Mouse (Mus musculus): ENCODE results near the gene Mecom.

Gene Mecom

GRCm38 (mm10) chr3:30101146-30101545 lies 446.7 kb downstream of the Mecom start:
- no peak for DNase-seq (ENCODE audit: low spot score in 2 of 2)

GRCm38 (mm10) chr3:30097713-30098112 lies 450.1 kb downstream of the Mecom start:
- no peak for DNase-seq (ENCODE audit: low spot score in 2 of 2)

- no peak for DNase-seq (ENCODE audit: low spot score in 2 of 2)
Observed at GRCm38 (mm10) chr3:30097129-30097528, 450.7 kb downstream of the Mecom start.

GRCm38 (mm10) chr3:30093005-30093404 lies 454.8 kb downstream of the Mecom start:
- no peak for DNase-seq (ENCODE audit: low spot score in 2 of 2)

- DNase-seq (ENCODE audit: low spot score in 2 of 2): no peak
Observed at GRCm38 (mm10) chr3:30092481-30092880, 455.3 kb downstream of the Mecom start.

GRCm38 (mm10) chr3:30091860-30092259 lies 455.9 kb downstream of the Mecom start:
- DNase-seq (ENCODE audit: low spot score in 2 of 2): no peak

- DNase-seq (ENCODE audit: low spot score in 2 of 2): no peak
Observed at GRCm38 (mm10) chr3:30091401-30091800, 456.4 kb downstream of the Mecom start.

- no peak for DNase-seq (ENCODE audit: low spot score in 2 of 2)
Observed at GRCm38 (mm10) chr3:30086139-30086538, 461.7 kb downstream of the Mecom start.

- DNase-seq (ENCODE audit: low spot score in 2 of 2): no peak
Observed at GRCm38 (mm10) chr3:30083842-30084241, 464.0 kb downstream of the Mecom start.

GRCm38 (mm10) chr3:30083268-30083667 lies 464.5 kb downstream of the Mecom start:
- DNase-seq (ENCODE audit: low spot score in 2 of 2): no peak

- DNase-seq (ENCODE audit: low spot score in 2 of 2): no peak
Observed at GRCm38 (mm10) chr3:30080827-30081226, 467.0 kb downstream of the Mecom start.

GRCm38 (mm10) chr3:30076522-30076921 lies 471.3 kb downstream of the Mecom start:
- DNase-seq (ENCODE audit: low spot score in 2 of 2): no peak

- DNase-seq (ENCODE audit: low spot score in 2 of 2): no peak
Observed at GRCm38 (mm10) chr3:30071271-30071670, 476.5 kb downstream of the Mecom start.

- DNase-seq (ENCODE audit: low spot score in 2 of 2): no peak
Observed at GRCm38 (mm10) chr3:30066519-30066918, 481.3 kb downstream of the Mecom start.

GRCm38 (mm10) chr3:30060058-30060457 lies 487.8 kb downstream of the Mecom start:
- no peak for DNase-seq (ENCODE audit: low spot score in 2 of 2)

- DNase-seq (ENCODE audit: low spot score in 2 of 2): no peak
Observed at GRCm38 (mm10) chr3:30059615-30060014, 488.2 kb downstream of the Mecom start.

- no peak for DNase-seq (ENCODE audit: low spot score in 2 of 2)
Observed at GRCm38 (mm10) chr3:30051287-30051686, 496.5 kb downstream of the Mecom start.

GRCm38 (mm10) chr3:30050795-30051194 lies 497.0 kb downstream of the Mecom start:
- DNase-seq (ENCODE audit: low spot score in 2 of 2): no peak

GRCm38 (mm10) chr3:30048792-30049191 lies 499.0 kb downstream of the Mecom start:
- no peak for DNase-seq (ENCODE audit: low spot score in 2 of 2)

GRCm38 (mm10) chr3:30048157-30048556 lies 499.7 kb downstream of the Mecom start:
- no peak for DNase-seq (ENCODE audit: low spot score in 2 of 2)

GRCm38 (mm10) chr3:30043525-30043924 lies 504.3 kb downstream of the Mecom start:
- no peak for DNase-seq (ENCODE audit: low spot score in 2 of 2)

- DNase-seq (ENCODE audit: low spot score in 2 of 2): no peak
Observed at GRCm38 (mm10) chr3:30038545-30038944, 509.3 kb downstream of the Mecom start.

- no peak for DNase-seq (ENCODE audit: low spot score in 2 of 2)
Observed at GRCm38 (mm10) chr3:30019961-30020360, 527.8 kb downstream of the Mecom start.

- DNase-seq (ENCODE audit: low spot score in 2 of 2): no peak
Observed at GRCm38 (mm10) chr3:30019411-30019810, 528.4 kb downstream of the Mecom start.

- DNase-seq (ENCODE audit: low spot score in 2 of 2): no peak
Observed at GRCm38 (mm10) chr3:30018202-30018601, 529.6 kb downstream of the Mecom start.
